Mouse (Mus musculus) Patski (cell line): ENCODE measurements around the gene Adprhl2. TPM values are rescaled to one million over a fixed set of nuclear protein-coding genes. Genes with fewer than 3 reads are reported as not detected.

ENCODE experiments used
- ATAC-seq: fragments of 100-300 bp; one replicate; pipeline ENCODE4 v1.8.0; 2021
- CTCF ChIA-PET: fragments of 350-600 bp; sonication (Branson Sonifier 250); formaldehyde crosslinking; loops from one replicate; lab custom pipeline; 2022; ENCODE audit warnings: inconsistent platforms; lab: Charles Lee
- POLR2A ChIA-PET: fragments of 350-600 bp; sonication (Branson Sonifier 250); formaldehyde crosslinking; loops from one replicate; lab custom pipeline; 2022; ENCODE audit warnings: antibody characterized with exemption, inconsistent platforms; lab: Charles Lee
- DNase-seq: peaks from one replicate; pipeline ENCODE4 v3.0.0-alpha.2; 2011; ENCODE audit warnings: low read depth, low spot score
- H3K27me3 ChIP-seq: fragments of 371-371 bp; one replicate; pipeline ENCODE4 v1.5.1; 2021
- CTCF ChIP-seq: fragments of 100-300 bp; IDR thresholded peaks from one replicate; pipeline ENCODE4 v1.5.1; 2021
- in situ Hi-C: fragments of 300-500 bp; cut with MboI; formaldehyde crosslinking; loops from 3 replicates; pipeline ENCODE4 v1.11.1; 2018; ENCODE audit warnings: low pct_unique_long_range_greater_than_20kb, mixed read lengths
- polyA plus RNA-seq: library from polyadenylated mRNA; unstranded; gene quantifications from one replicate; pipeline ENCODE4 v1.2.3, GENCODE M21; 2021

Gene Adprhl2
- polyA plus RNA-seq, 1 experiment from 2014 or later, result 32.5 TPM

DNA sequence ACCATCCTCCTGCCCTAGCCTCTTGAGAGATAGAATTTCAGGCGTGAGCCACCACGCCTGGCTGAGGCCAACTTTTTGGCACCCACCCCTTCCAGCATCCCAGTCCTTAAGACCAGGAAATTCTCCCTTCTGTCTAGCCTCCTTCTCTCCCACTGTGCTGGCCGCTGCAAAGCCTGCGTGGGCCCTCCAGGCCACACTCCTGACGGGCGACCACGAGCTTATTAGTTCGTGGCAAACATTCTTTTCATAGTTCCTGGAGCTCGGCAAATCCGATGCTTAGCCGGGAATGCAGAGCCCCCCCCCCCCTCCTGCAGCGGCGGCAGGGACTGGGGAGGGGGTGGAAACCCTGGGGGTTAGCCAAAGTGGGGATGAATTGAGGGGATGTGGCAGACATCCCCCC lies 30.3 kb downstream of the Adprhl2 start:
- ChIA-PET CTCF (interaction anchor here (0.7 to 1.3 kb wide), 4 partner anchors 12 to 23 kb away, joined by 3 to 4 read pairs (median 4); no protein-coding TSS in a partner anchor), POLR2A (no interaction called here)
- no peak for TF ChIP-seq CTCF
- ATAC-seq (peak; percentile 60), DNase-seq (no peak)
- in situ Hi-C loops, result no loop called here
- H3K27me3 ChIP-seq, result no peaks in the 10 kb centered on the region

DNA sequence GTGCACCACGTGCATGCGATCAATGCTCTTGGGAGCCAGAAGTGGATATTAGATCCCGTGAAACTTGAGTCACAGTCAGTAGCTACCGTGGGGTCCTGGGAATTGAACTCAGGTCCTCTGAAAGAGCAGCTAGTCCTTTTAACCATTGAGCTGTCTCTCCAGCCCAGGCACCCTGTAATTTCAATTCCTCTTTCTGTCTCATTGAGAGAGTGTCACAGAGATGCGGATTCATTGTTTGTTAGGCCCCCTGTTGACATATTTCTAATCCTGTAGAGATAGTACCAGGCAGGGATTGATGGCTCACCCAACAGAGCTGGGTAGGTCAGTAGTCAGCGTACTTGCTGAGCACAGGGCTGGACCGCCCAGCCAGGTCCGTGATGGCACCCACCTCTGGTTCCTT lies 31.2 kb downstream of the Adprhl2 start:
- DNase-seq (no peak), ATAC-seq (no peak)
- ChIA-PET CTCF (interaction anchor here (1.0 kb wide), 1 partner anchor 23 kb away, joined by 3 read pairs; no protein-coding TSS in a partner anchor), POLR2A (no interaction called here)
- TF ChIP-seq CTCF, result no peak
- H3K27me3 ChIP-seq, result no peaks in the 10 kb centered on the region
- in situ Hi-C loops, result no loop called here

DNA sequence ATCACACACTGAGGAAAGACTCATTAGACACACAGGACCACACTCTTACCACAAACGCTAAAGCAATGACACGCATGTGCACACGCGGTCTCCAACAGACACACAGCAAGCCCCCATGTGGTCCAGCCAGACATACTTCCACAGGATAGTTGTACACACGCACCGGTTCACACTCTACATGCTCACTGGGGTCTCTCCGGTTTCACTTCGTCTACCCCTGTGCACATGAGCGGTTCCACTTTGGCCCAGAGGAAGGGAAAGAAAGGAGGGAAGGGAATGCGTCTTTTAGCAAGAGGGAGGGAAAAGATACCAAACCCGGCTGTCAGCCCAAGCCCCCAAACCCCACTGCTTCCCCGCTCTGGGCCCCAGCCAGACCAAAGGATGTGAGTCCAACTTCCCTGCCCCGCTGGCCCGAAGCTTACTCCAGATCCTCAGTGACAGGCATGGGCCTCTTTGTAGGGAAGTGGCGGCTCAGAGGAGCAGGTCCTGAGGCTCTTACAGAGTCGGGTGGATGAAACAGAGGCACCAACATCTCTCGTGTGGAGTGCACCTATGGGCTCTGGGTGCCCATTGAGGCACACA lies 33.3 kb downstream of the Adprhl2 start:
- ATAC-seq (no peak), DNase-seq (no peak)
- POLR2A ChIA-PET, result no interaction called here
- TF ChIP-seq CTCF, result no peak
- CTCF ChIA-PET, result no interaction called here
- in situ Hi-C loops, result no loop called here
- H3K27me3 ChIP-seq, result no peaks in the 10 kb centered on the region

DNA sequence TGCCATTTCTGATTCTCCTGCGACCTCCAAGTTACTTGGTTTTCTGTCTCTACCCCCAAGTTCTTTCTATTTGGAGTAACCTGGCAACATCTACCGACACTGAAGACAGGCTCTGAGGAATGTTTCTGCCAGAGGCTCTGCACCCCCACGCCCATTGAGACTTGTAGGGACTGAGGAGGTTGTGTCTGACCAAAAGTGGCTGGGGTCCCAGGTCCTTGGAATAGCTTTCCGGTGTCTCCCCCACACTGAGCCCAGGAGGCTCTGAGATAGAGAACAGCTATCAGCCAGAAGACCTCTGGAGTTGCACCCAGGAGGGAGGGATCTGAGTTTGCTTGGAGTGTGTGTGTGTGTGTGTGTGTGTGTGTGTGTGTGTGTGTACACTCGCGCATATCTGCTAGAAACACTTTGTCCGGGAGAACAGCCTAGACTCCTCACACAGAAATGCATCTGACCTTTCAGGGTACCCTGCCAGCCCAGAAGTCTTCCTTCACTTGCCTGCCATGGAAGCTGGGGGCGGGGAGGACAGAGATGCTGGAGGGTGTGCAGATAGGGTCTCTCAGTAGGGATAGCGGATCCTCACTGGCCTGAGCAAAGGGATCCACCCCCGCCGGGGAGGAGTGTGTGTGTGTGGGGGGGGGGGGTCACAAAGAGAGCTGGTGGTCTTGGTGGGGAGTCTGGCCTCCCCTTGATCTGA lies 34.1 kb downstream of the Adprhl2 start:
- H3K27me3 ChIP-seq, result no peaks in the 10 kb centered on the region
- no peak for TF ChIP-seq CTCF
- ATAC-seq, result no peak
- in situ Hi-C loops, result no loop called here
- ChIA-PET CTCF (interaction anchor here (0.9 kb wide), 1 partner anchor 23 kb away, joined by 3 read pairs; no protein-coding TSS in a partner anchor), POLR2A (no interaction called here)
- DNase-seq, result no peak

DNA sequence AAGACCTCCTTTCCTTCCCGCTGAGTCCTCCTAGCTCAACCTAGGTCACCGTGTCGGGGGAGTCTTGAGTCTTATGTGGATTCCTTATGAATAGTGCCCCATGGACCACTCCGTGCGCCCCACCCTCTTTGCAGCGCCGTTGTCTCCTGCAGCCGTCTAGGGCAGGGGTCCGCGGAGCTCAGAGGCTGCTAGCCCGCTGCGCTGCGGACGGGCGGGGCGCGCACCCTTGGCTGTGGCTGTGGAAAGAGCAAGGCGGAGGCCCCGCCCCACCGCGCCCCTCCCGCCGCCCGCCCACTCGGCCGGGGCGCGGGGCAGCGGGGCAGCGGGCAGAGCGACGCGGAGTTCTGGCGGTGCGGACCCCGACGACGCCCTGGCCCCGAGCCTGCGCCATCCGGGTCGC lies 35.0 kb downstream of the Adprhl2 start, which contains the start of gene Col8a2:
Gene Col8a2, plus strand, starts transcription at position 302 of the 400 bp plus-strand sequence.
- ChIA-PET CTCF (interaction anchor here (0.9 kb wide), 1 partner anchor 24 kb away, joined by 3 read pairs; no protein-coding TSS in a partner anchor), POLR2A (no interaction called here)
- DNase-seq (no peak), ATAC-seq (no peak)
- H3K27me3 ChIP-seq, result no peaks in the 10 kb centered on the region
- TF ChIP-seq CTCF, result no peak
- in situ Hi-C loops, result no loop called here

DNA sequence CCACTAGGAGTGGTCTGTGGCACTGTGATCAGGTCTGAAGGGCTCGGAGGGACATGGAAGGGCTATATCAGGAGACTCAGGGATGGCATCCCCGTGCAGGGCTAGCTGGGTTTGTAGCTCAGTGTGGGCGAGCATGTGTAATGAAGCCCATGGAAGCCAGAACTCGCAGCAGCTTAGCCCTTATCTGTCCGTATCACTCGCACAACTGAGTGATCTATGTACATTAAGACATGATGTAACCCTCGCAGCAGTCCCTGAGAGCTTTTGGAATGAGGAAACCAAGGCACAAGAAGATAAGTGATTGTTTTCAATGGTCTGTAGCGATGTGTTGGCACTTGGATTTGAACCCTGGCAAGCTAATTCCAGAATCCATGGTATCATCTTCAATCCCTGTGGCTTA lies 37.9 kb downstream of the Adprhl2 start:
- no peak for TF ChIP-seq CTCF
- ChIA-PET POLR2A (no interaction called here), CTCF (no interaction called here)
- ATAC-seq (no peak), DNase-seq (no peak)
- in situ Hi-C loops, result no loop called here
- H3K27me3 ChIP-seq, result no peaks in the 10 kb centered on the region

DNA sequence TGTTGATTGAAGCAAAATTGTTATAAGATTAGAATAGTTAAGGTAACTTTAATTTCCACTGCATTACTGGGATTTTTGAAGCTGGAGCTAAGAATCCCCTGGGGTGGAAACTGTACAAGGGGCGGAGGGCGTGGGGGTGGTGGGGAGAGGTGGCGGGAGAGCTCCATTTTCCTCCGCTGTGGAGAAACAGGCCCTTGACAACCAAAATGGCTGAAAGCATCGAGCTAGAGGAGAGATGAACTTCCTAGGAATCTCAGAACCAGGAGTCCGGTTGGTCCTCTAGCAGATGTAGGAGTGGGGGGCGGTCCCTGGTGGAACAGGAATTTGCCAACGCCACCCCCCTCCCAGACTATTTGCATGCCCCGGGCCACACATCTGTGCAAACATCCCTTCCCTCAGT lies 39.8 kb downstream of the Adprhl2 start:
- TF ChIP-seq CTCF, result no peak
- in situ Hi-C loops, result no loop called here
- ATAC-seq, result no peak
- no peaks in the 10 kb centered on the region for H3K27me3 ChIP-seq
- POLR2A ChIA-PET, result no interaction called here
- DNase-seq, result no peak
- CTCF ChIA-PET, result no interaction called here

DNA sequence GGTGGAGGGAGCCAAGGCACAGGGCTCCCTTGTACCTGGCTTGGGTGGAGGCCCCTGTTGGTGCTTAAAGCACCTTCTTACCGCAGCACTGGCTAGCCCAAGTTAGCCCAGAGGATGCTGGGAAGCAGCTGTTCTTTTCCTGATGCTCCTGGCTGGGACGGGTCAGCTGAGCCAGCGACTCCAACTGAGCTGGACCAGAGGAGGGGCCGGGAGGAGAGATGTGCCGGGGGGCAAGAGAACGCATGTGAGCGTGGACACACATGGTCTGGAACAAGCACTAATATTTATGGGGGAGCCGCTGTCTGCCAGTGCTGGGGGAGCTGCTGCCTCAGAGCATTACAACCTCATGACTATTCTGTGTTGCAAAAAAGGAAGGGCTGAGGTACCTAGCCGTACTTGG lies 42.5 kb downstream of the Adprhl2 start:
- POLR2A ChIA-PET, result no interaction called here
- no peaks in the 10 kb centered on the region for H3K27me3 ChIP-seq
- ATAC-seq (no peak), DNase-seq (no peak)
- in situ Hi-C loops, result no loop called here
- CTCF ChIA-PET, result interaction anchor here (0.9 to 1.8 kb wide), 3 partner anchors 13 to 35 kb away, joined by 3 to 8 read pairs (median 5); no protein-coding TSS in a partner anchor
- no peak for TF ChIP-seq CTCF

DNA sequence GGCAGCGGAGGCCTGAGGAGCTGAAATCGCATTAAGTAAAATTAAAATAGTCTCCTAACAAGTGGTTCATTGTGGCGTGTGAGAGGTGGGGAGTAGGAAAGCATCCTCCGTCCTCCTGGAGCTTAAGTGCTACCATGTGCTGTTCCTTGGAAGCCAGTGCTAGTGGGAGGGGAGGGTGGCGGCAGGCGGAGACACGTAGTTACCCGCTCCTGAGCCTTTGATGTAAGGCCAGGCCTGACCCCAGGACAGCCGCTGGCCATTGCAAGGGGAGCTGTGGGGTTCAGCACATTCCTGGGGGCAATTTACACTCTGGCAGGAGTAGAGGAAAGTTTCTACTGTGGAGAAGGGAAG lies 43.0 kb downstream of the Adprhl2 start:
- no peak for DNase-seq
- no peak for ATAC-seq
- in situ Hi-C loops, result no loop called here
- CTCF ChIA-PET, result interaction anchor here (0.9 to 1.8 kb wide), 6 partner anchors 13 to 74 kb away, joined by 3 to 8 read pairs (median 4); no protein-coding TSS in a partner anchor
- no peak for TF ChIP-seq CTCF
- no peaks in the 10 kb centered on the region for H3K27me3 ChIP-seq
- POLR2A ChIA-PET, result no interaction called here

DNA sequence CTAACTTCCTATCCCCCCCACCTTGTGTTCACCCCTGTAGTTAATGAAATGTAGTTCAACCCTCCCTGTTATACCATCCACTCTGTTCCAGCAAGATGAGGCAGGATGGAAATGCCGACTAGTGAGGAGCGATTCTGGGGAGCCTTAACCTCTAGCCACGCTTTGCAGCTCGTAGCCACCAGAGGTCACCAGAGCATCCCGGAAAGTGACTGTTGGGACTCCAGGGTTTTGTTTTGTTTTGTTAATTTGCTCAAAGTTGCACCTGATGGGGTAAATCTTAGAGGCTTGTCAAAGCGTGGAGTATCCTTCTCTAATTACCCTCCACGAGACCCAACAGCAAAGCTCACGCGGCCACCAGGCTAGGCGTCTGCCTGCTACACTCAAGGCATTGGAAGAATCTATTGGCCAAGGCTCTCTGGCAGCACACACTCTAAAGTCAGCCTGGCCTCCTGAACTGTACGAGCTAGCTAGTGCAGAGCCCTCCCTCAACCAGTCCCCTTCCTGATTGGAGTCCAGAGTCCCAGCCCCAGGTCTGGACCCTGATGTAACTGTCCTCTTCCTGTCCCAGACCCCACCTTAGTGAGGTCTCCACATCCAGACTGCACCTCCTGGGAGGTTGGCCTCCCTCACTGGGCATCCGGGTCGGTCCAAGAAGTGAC lies 43.5 kb downstream of the Adprhl2 start:
- POLR2A ChIA-PET, result no interaction called here
- TF ChIP-seq CTCF, result peak; percentile 84
- DNase-seq, result no peak
- CTCF ChIA-PET, result interaction anchor here (0.9 to 1.8 kb wide), 6 partner anchors 13 to 73 kb away, joined by 3 to 8 read pairs (median 4); no protein-coding TSS in a partner anchor
- no peak for ATAC-seq
- in situ Hi-C loops, result no loop called here
- no peaks in the 10 kb centered on the region for H3K27me3 ChIP-seq
